Mouse (Mus musculus) liver, embryonic 16.5 days (tissue): ENCODE results near the gene Kif16b. TPM values are rescaled to one million over a fixed set of nuclear protein-coding genes. Genes with fewer than 3 reads are reported as not detected.

Experiments used
- ATAC-seq: fragments of 200-750 bp; cut with Nextera tagmentation; 2 replicates; pipeline ENCODE4 v1.8.0; 2017; ENCODE audit warnings: low read depth, mild to moderate bottlenecking, moderate number of reproducible peaks, moderate library complexity
- H3K27ac ChIP-seq: fragments of 300-500 bp; sonication (generic); 2 replicates; pipeline ENCODE4 v1.5.1; 2014; ENCODE audit warnings: mild to moderate bottlenecking, low read length
- H3K27me3 ChIP-seq: fragments of 300-500 bp; sonication (generic); 2 replicates; pipeline ENCODE4 v1.6.1; 2014; ENCODE audit warnings: low read depth, low read length, mixed read lengths; ENCODE audit not compliant: control insufficient read depth, insufficient read depth
- H3K36me3 ChIP-seq: fragments of 300-500 bp; sonication (generic); 2 replicates; pipeline ENCODE4 v1.6.1; 2014; ENCODE audit warnings: mild to moderate bottlenecking; ENCODE audit not compliant: control insufficient read depth, insufficient read depth
- H3K4me1 ChIP-seq: fragments of 300-500 bp; sonication (generic); 2 replicates; pipeline ENCODE4 v1.6.1; 2014; ENCODE audit warnings: low read depth, low read length, mixed read lengths; ENCODE audit not compliant: control insufficient read depth
- H3K4me2 ChIP-seq: fragments of 300-500 bp; sonication (generic); 2 replicates; pipeline ENCODE4 v1.6.1; 2014; ENCODE audit warnings: low read depth, low read length, mixed read lengths
- H3K4me3 ChIP-seq: fragments of 300-500 bp; sonication (generic); 2 replicates; pipeline ENCODE4 v1.5.1; 2014; ENCODE audit warnings: low read depth, mild to moderate bottlenecking, low read length
- H3K9ac ChIP-seq: fragments of 300-500 bp; sonication (generic); 2 replicates; pipeline ENCODE4 v1.6.1; 2014; ENCODE audit warnings: low read depth, low read length
- H3K9me3 ChIP-seq: fragments of 300-500 bp; sonication (generic); replicated peaks from 2 replicates; pipeline ENCODE4 v1.6.1; 2016; ENCODE audit warnings: low read length; ENCODE audit not compliant: control insufficient read depth
- WGBS: fragments of 180-500 bp; shearing (Covaris S2); extraction: QIAGEN DNeasy Blood & Tissue Kit; methylation state at CpG from one replicate; pipeline ENCODE4 v1.1.7; 2014; ENCODE audit not compliant: insufficient replicate concordance; 5-methylcytosine and 5-hydroxymethylcytosine counted together
- polyA plus RNA-seq: library from polyadenylated mRNA; unstranded; fragments of >200 nt; fragmentation: Nextera tagmentation; extraction: Ambion mirVana; gene quantifications from 2 replicates; pipeline ENCODE4 v1.2.1, GENCODE M21; 2015

Kif16b gene
- polyA plus RNA-seq, 1 experiment from 2014 or later: 4.0 TPM

- no peak overlapping the region for H3K9ac ChIP-seq
- H3K36me3 ChIP-seq: no peaks in the 10 kb centered on the region
- no peak for ATAC-seq
- H3K4me2 ChIP-seq: no peak overlapping the region
- H3K27ac ChIP-seq: no peak overlapping the region
- H3K27me3 ChIP-seq: no peaks in the 10 kb centered on the region
- 62% methylated on average over 2 of the region's 2 CpGs for WGBS
- H3K9me3 ChIP-seq: no peaks in the 10 kb centered on the region
- H3K4me1 ChIP-seq: no peaks in the 10 kb centered on the region
- H3K4me3 ChIP-seq: no peak overlapping the region
Observed at GRCm38 (mm10) chr2:142629523-142630312, 271.6 kb downstream of the Kif16b start.

- Histone ChIP-seq H3K4me3 (no peak overlapping the region), H3K4me1 (no peaks in the 10 kb centered on the region), H3K36me3 (no peaks in the 10 kb centered on the region), H3K27ac (no peak overlapping the region), H3K9me3 (no peaks in the 10 kb centered on the region), H3K9ac (no peak overlapping the region), H3K4me2 (no peak overlapping the region), H3K27me3 (no peaks in the 10 kb centered on the region)
- ATAC-seq: no peak
- 62% methylated on average over 4 of the region's 4 CpGs for WGBS
Observed at GRCm38 (mm10) chr2:142625756-142626155, 275.6 kb downstream of the Kif16b start.

DNA sequence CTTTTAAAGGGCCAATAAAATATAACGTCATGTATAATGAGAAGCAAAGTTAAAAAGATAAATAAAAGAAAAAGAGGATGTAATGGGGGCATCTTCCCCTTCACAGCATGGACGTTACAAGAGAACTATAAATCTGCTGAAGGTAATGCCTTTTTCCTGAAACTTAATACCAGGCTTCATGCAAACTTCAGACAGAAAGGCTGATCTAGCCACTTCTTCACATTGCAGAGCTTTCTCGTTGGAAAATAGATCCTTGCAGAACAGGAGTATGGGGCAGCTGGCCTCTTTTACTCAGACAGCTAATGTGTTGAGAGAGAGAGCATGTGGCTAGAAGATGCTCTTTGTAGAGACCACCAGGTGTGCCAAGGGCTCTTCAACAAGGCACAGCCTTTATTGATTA is 276.2 kb downstream of the Kif16b start:
- no peak overlapping the region for H3K4me2 ChIP-seq
- WGBS: 47% methylated on average over 3 of the region's 3 CpGs
- H3K4me1 ChIP-seq: no peaks in the 10 kb centered on the region
- H3K9me3 ChIP-seq: no peaks in the 10 kb centered on the region
- no peaks in the 10 kb centered on the region for H3K36me3 ChIP-seq
- no peak overlapping the region for H3K27ac ChIP-seq
- H3K27me3 ChIP-seq: no peaks in the 10 kb centered on the region
- no peak overlapping the region for H3K9ac ChIP-seq
- ATAC-seq: no peak
- no peak overlapping the region for H3K4me3 ChIP-seq

DNA sequence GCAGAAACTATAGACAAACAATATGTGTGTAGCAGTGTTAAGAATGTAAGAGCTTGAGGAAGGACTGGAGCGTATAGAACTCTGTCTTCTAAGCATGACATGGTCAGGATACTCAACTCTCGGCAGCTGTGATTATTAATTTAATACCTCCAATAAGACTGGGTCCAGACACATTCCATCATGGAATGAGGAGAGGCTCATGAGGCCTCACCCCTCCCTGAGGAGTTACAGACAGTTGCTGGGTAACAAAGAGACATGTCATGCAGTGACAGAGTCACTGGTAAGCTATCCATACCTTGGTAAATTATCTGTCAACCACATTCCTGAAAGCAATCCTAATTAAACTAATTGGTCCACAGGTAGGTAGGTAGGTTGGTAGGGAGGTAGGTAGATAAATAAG is 277.1 kb downstream of the Kif16b start:
- Histone ChIP-seq H3K27me3 (no peaks in the 10 kb centered on the region), H3K4me2 (no peak overlapping the region), H3K27ac (no peak overlapping the region), H3K4me3 (no peak overlapping the region), H3K9ac (no peak overlapping the region), H3K9me3 (no peaks in the 10 kb centered on the region), H3K36me3 (no peaks in the 10 kb centered on the region), H3K4me1 (no peaks in the 10 kb centered on the region)
- WGBS: 52% methylated on average over 2 of the region's 2 CpGs
- no peak for ATAC-seq

DNA sequence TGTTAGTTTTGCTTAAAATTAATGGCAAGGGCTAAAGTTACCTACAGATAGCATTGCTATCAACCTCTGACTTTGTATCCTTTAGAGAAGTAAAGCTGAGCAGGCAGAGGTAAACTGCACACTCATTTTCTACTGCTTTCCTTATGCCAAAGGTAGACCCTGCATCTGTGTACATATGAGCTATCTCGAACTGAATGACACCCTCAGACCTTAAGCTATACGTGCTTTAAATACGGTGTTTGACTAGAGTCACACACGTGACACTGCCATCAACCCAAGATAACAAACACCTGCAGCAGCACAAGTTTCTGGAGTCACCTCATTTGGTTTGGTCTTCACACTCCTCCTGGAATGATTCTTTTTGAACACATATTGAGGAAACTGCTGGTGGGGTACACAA is 280.2 kb downstream of the Kif16b start:
- H3K27ac ChIP-seq: no peak overlapping the region
- no peak for ATAC-seq
- H3K4me1 ChIP-seq: no peaks in the 10 kb centered on the region
- H3K4me2 ChIP-seq: no peak overlapping the region
- 66% methylated on average over 4 of the region's 4 CpGs for WGBS
- H3K36me3 ChIP-seq: no peaks in the 10 kb centered on the region
- H3K4me3 ChIP-seq: no peak overlapping the region
- H3K9ac ChIP-seq: no peak overlapping the region
- no peaks in the 10 kb centered on the region for H3K27me3 ChIP-seq
- H3K9me3 ChIP-seq: no peaks in the 10 kb centered on the region

DNA sequence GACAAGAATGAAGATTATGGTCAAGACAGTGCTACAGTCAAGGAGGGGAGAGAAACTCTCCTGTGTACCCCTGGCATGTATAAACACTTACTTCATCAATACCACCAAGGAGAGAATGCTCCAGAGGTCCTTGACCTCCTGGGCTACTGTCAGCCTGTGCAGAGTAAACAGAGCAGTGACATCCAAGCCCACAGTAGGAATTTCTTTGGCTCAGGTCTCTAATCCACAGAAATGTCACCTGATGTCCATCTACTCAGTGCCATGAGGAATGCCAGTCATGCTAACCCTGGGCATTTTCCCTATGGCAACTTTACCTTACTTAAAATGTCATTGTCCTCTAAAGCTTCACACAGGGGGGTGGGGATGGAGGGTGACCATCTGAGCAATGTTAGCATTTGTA is 281.4 kb downstream of the Kif16b start:
- no peak overlapping the region for H3K4me3 ChIP-seq
- H3K9me3 ChIP-seq: no peaks in the 10 kb centered on the region
- H3K4me1 ChIP-seq: no peaks in the 10 kb centered on the region
- H3K27ac ChIP-seq: no peak overlapping the region
- no peaks in the 10 kb centered on the region for H3K36me3 ChIP-seq
- no peak for ATAC-seq
- H3K27me3 ChIP-seq: no peaks in the 10 kb centered on the region
- no peak overlapping the region for H3K9ac ChIP-seq
- H3K4me2 ChIP-seq: no peak overlapping the region

- WGBS: 34% methylated on average over 5 of the region's 5 CpGs
- Histone ChIP-seq H3K4me2 (no peak overlapping the region), H3K27me3 (no peaks in the 10 kb centered on the region), H3K4me1 (no peaks in the 10 kb centered on the region), H3K4me3 (no peak overlapping the region), H3K9ac (no peak overlapping the region), H3K36me3 (no peaks in the 10 kb centered on the region), H3K27ac (no peak overlapping the region), H3K9me3 (no peaks in the 10 kb centered on the region)
- no peak for ATAC-seq
Observed at GRCm38 (mm10) chr2:142614535-142614934, 286.8 kb downstream of the Kif16b start.

GRCm38 (mm10) chr2:142612359-142612953 is 288.9 kb downstream of the Kif16b start:
- no peaks in the 10 kb centered on the region for H3K9me3 ChIP-seq
- no peak overlapping the region for H3K9ac ChIP-seq
- no peaks in the 10 kb centered on the region for H3K4me1 ChIP-seq
- no peaks in the 10 kb centered on the region for H3K36me3 ChIP-seq
- ATAC-seq: no peak
- 72% methylated on average over 5 of the region's 5 CpGs for WGBS
- H3K27me3 ChIP-seq: no peaks in the 10 kb centered on the region
- no peak overlapping the region for H3K4me2 ChIP-seq
- no peak overlapping the region for H3K4me3 ChIP-seq
- H3K27ac ChIP-seq: no peak overlapping the region

DNA sequence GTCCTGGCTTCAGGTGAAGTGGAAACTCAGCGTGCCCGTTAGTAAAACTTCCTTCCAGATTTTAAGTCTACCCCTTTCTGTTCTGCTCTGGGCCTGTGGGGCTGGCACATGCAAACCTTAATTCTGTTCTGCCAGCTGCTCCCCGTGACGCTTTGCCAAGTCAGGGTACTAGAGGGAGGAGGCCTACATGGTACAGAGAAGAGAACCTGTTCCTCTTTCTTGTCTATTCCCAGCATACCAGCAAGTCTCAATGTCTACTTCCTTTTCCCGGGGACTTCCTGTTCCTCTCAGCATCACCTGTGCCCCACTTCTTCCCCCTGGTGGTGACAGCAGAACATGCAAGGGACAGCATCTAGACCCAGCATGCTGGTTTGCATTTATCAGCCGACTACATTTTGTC is 290.2 kb downstream of the Kif16b start:
- 53% methylated on average over 6 of the region's 6 CpGs for WGBS
- H3K36me3 ChIP-seq: no peaks in the 10 kb centered on the region
- peak; percentile 32; the same call in 1 of the 2 replicates for ATAC-seq

More for the DNA sequence above, 290.2 kb downstream of the Kif16b start:
- Histone ChIP-seq H3K4me3 (no peak overlapping the region), H3K27ac (no peak overlapping the region), H3K9ac (no peak overlapping the region), H3K4me2 (no peak overlapping the region), H3K4me1 (no peaks in the 10 kb centered on the region), H3K9me3 (no peaks in the 10 kb centered on the region), H3K27me3 (no peaks in the 10 kb centered on the region)
